Mouse (Mus musculus) intestine, embryonic 15.5 days (tissue): ENCODE results near the gene Lrig2. TPM values are rescaled to one million over a fixed set of nuclear protein-coding genes. Genes with fewer than 3 reads are reported as not detected.
A peak's percentile ranks its signal among the peaks of the same experiment; 100 is the strongest.

Experiments
- ATAC-seq: fragments of 200-750 bp; cut with Nextera tagmentation; 2 replicates; pipeline ENCODE4 v1.8.0; 2017; ENCODE audit warnings: moderate TSS enrichment, moderate library complexity
- H3K27ac ChIP-seq: fragments of 300-500 bp; sonication (generic); 2 replicates; pipeline ENCODE4 v1.5.1; 2015; ENCODE audit warnings: mild to moderate bottlenecking, inconsistent platforms
- H3K27me3 ChIP-seq: fragments of 300-500 bp; sonication (generic); replicated peaks from 2 replicates; pipeline ENCODE4 v1.6.1; 2015; ENCODE audit warnings: inconsistent platforms
- H3K36me3 ChIP-seq: fragments of 300-500 bp; sonication (generic); 2 replicates; pipeline ENCODE4 v1.6.1; 2015; ENCODE audit warnings: inconsistent platforms
- H3K4me1 ChIP-seq: fragments of 300-500 bp; sonication (generic); replicated peaks from 2 replicates; pipeline ENCODE4 v1.6.1; 2015; ENCODE audit warnings: inconsistent platforms
- H3K4me2 ChIP-seq: fragments of 300-500 bp; sonication (generic); replicated peaks from 2 replicates; pipeline ENCODE4 v1.6.1; 2015; ENCODE audit warnings: mild to moderate bottlenecking, inconsistent platforms
- H3K4me3 ChIP-seq: fragments of 300-500 bp; sonication (generic); replicated peaks from 2 replicates; pipeline ENCODE4 v1.5.1; 2015; ENCODE audit warnings: inconsistent platforms
- H3K9ac ChIP-seq: fragments of 300-500 bp; sonication (generic); 2 replicates; pipeline ENCODE4 v1.6.1; 2015; ENCODE audit warnings: inconsistent platforms
- H3K9me3 ChIP-seq: fragments of 300-500 bp; sonication (generic); 2 replicates; pipeline ENCODE4 v1.6.1; 2016; ENCODE audit warnings: inconsistent platforms
- WGBS: fragments of 180-500 bp; shearing (Covaris S2); methylation state at CpG from one replicate; pipeline ENCODE4 v1.1.7; 2015; 5-methylcytosine and 5-hydroxymethylcytosine counted together
- polyA plus RNA-seq: library from polyadenylated mRNA; unstranded; fragments of >200 nt; fragmentation: Nextera tagmentation; extraction: Ambion mirVana; gene quantifications from 2 replicates; pipeline ENCODE4 v1.2.1, GENCODE M21; 2015

The Lrig2 gene
- 11.2 and 13.3 TPM in 2 replicates for polyA plus RNA-seq

DNA sequence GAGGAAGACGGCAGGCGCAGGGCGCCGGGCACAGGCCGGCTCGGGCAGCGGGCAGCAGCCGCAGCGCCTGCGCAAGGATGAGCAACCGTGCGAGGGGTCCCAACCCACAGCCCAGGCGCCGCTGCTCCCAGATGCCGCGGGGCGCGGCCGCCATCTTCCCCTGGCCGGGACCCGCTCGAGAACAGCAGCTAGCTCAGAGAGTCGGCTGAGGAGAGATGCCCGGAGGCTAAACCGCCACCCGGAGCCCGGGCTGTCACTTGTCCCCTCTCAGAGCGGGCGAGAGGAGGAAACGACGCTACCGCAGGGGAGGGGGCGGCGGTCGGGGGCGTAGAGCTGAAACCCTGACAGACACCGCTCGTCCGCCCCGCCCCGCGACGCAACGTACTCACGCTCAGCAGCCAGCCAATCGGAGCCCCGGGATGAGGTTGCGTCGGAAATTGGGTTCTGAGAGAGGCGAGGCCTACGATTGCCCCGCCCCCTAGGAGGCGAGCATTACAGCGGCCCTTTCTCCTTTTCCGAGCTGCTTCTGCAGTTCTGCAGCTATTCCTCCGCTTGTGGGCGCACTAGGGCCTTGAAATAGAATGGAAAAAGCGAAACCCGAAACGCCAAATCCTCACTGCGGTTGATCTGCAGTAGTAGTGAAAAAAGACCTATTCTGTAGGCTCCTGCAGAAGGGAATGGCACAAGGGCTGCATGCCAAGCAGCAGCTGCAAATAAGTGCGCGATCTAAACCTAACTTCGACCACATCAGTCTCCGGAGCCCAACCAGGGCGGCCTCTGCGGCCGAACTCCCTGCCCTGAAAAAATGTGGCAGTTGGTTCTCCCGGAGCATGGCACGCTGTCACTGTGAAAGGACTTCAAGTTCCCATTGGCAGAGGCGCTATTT lies at the start of gene Lrig2:
Lrig2 (minus strand) TSS at position 381 of the 886 bp plus-strand sequence.
- H3K27me3 ChIP-seq, result no peaks in the 10 kb centered on the region
- WGBS, result under 1% methylated on average over 71 of the region's 71 CpGs
- H3K27ac ChIP-seq, result peak within 1 kb of the TSS; percentile 94
- no peaks in the 10 kb centered on the region for H3K36me3 ChIP-seq
- ATAC-seq, result peak; percentile 100
- H3K4me2 ChIP-seq, result peak within 1 kb of the TSS; percentile 69
- peak within 1 kb of the TSS; percentile 80 for H3K4me3 ChIP-seq
- H3K9ac ChIP-seq, result peak within 1 kb of the TSS; percentile 82
- no peaks in the 10 kb centered on the region for H3K4me1 ChIP-seq
- H3K9me3 ChIP-seq, result no peaks in the 10 kb centered on the region

DNA sequence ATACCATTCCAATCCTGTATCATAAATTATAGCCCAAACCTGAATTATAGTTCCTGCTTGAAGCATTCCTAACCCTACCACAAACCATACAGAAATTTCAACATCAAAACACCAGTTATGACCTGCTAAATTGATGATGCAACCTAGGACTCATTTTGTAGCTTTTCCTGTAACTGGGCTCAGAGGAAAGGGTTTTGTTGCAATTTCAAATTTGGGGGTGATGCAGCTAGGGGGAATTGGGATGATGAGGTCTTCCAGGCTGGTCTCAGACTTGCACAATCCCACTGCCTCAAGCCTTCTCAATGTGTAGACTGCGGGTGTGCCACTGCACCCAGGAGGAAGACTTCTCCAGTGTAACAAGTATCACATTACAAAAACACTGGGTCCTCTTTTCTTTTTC lies 44.9 kb upstream of the Lrig2 start:
- H3K4me2 ChIP-seq, result no peak overlapping the region
- no peaks in the 10 kb centered on the region for H3K4me1 ChIP-seq
- H3K9me3 ChIP-seq, result no peaks in the 10 kb centered on the region
- no peak overlapping the region for H3K9ac ChIP-seq
- H3K27me3 ChIP-seq, result no peaks in the 10 kb centered on the region
- H3K36me3 ChIP-seq, result no peaks in the 10 kb centered on the region
- H3K4me3 ChIP-seq, result no peak overlapping the region
- ATAC-seq, result no peak
- WGBS, result 88% methylated on average over 1 of the region's 1 CpGs
- no peak overlapping the region for H3K27ac ChIP-seq

DNA sequence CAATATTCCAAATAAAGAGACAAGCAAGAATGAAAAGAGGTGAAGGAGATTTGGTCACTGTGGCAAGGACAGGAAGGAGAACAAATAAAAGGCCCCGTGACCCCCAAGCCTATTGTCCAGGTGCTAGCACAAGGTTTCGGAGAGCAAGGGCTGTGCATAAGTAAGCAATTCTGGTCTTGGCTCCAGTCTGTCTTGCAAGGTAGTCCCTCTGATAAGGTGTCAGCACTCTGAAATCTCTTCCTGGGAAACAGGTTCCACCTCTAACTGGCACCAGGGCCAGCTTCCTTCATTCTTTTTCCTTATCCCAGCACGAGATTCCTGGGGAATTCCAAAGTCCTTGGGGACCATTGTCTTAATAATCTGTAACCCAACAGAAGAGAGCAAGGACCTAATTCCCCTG lies 38.9 kb upstream of the Lrig2 start:
- H3K4me2 ChIP-seq, result no peak overlapping the region; the same call in 1 of the 2 replicates
- H3K27ac ChIP-seq, result no peak overlapping the region
- H3K9me3 ChIP-seq, result no peaks in the 10 kb centered on the region
- no peaks in the 10 kb centered on the region for H3K36me3 ChIP-seq
- 58% methylated on average over 3 of the region's 3 CpGs for WGBS
- no peaks in the 10 kb centered on the region for H3K4me1 ChIP-seq
- H3K4me3 ChIP-seq, result no peak overlapping the region
- H3K27me3 ChIP-seq, result no peaks in the 10 kb centered on the region
- peak; percentile 76; the same call in 1 of the 2 replicates for ATAC-seq
- no peak overlapping the region for H3K9ac ChIP-seq

DNA sequence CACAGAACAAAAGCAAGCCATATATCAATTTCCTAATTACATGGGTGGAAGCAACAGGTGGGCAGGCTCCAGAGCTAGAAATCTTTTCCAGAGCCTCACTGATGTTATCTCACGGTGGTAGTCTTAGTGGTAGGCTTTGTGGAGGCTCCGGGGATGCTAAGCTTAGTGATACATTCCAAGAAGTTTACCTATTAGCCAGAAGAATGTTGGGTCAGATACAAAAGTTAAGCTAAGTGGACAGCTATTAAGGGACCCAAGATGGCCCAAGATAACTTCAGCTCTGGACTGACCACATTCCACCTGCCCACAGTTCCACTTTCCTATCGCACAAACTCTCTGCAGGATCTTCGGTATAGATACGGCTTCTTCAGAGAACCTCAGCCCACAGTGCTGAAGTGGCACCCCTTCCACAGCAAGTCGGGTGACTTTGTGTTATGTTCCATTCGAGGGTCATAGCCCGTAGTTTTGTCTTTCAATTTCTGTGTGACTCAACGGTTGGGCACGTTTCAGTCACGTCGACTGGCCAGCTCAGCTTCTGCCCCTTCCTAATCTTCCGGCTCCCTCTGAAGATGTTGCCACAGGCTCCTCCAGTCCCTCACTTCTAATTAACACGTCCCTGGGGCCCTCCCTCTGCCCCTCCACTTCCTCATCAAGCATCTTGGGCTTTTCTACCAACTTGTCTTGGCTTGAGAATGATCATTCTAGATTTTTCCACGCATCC lies 36.8 kb upstream of the Lrig2 start:
- no peaks in the 10 kb centered on the region for H3K36me3 ChIP-seq
- no peak overlapping the region for H3K27ac ChIP-seq
- no peak overlapping the region for H3K4me3 ChIP-seq
- no peaks in the 10 kb centered on the region for H3K4me1 ChIP-seq
- 59% methylated on average over 15 of the region's 15 CpGs for WGBS
- no peaks in the 10 kb centered on the region for H3K27me3 ChIP-seq
- H3K9me3 ChIP-seq, result no peaks in the 10 kb centered on the region
- H3K4me2 ChIP-seq, result no peak overlapping the region
- no peak overlapping the region for H3K9ac ChIP-seq
- no peak for ATAC-seq

DNA sequence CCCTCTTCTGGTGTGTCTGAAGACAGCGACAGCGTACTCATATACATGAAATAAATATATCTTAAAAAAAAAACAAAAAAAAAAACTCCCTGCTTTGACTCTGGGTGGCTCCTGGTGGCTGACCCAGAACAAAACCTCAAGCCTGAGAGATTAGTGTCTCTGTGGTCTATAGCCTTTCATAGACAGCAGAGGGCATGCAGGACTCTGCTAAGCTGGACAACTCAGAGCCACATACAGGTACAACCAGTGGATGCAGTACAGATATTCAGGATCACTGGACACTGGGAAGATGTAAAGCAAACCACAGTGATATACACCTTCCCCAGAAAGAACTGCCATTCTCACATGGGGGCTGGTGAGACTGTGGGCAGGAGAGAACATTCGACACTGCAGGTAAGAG lies 32.1 kb upstream of the Lrig2 start:
- Histone ChIP-seq H3K9me3 (no peaks in the 10 kb centered on the region), H3K36me3 (no peaks in the 10 kb centered on the region), H3K4me2 (no peak overlapping the region), H3K4me3 (no peak overlapping the region), H3K27ac (no peak overlapping the region), H3K27me3 (no peaks in the 10 kb centered on the region), H3K4me1 (peaks cover 7% of the 10 kb centered on the region), H3K9ac (no peak overlapping the region)
- no peak for ATAC-seq
- 97% methylated on average over 3 of the region's 3 CpGs for WGBS

DNA sequence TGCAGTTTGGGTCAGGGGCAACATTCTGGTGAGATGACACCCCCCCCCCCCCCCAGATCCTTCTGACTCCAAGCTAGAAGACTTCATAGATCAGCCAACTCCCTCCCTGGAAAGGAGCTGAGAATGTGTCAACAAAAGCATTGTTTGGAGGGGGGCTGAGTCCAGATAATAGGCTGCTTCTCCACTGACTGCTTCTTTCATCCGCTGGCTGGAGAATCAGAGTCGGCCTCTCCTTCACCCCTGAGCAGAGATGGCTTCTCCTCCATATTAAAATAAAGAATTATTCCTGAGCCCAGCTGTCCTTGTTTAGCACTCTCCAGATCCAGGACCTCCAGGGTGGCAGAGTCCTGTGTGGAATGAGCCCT lies 30.3 kb upstream of the Lrig2 start:
- Histone ChIP-seq H3K27ac (peak overlapping the region; percentile 51; the same call in 1 of the 2 replicates), H3K36me3 (no peaks in the 10 kb centered on the region), H3K9me3 (no peaks in the 10 kb centered on the region), H3K27me3 (no peaks in the 10 kb centered on the region), H3K4me1 (peaks cover 7% of the 10 kb centered on the region), H3K4me3 (no peak overlapping the region), H3K4me2 (peak overlapping the region; percentile 69; the same call in 1 of the 2 replicates), H3K9ac (no peak overlapping the region)
- no peak for ATAC-seq
- 17% methylated on average over 2 of the region's 2 CpGs for WGBS

DNA sequence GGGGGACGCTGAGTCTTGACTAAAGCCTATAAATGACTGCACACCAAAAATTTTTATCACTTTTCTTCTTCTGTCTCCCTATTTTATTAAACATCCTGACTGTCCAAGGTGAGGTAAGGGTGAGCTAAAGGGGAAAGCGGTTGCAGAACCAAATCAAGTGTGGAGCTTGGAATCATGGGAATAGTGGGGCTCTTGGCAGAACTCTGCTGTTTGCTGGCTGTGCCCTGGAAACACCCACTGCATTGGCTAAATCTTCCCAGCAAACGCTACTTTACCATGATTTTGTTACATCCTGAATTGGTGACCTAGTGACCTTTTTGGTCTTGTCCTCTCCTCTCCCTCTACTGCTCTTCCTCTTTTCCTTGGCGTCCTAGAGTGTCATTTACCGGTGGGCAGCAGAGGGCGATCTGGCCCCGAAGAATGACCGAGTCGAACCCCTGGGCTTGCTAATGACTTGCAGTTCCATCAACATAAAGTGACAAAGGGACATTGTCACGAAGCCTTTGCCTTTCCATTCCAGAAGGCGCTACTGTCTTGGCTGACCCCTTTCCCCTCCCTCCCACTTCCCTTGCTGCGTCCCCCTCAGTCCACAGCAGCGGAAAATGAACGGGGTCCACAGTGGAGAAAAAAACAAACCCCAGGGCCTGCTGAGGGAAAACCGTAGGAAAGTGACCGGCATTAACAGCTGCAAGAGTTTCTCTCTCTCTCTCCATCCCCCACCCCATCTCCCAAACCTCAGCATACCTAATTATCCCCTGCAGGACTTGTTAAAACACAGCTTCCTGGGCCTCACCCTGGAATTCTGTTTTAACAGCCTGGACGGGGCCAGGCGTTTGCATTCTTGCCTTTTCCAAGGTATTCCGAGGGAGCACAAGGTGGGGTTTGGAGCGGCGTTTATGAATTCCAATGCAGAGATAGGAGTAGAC lies 29.7 kb upstream of the Lrig2 start:
- Histone ChIP-seq H3K9me3 (no peaks in the 10 kb centered on the region), H3K4me2 (peak overlapping the region; percentile 69), H3K4me1 (peaks cover 7% of the 10 kb centered on the region), H3K27ac (peak overlapping the region; percentile 67; the same call in 1 of the 2 replicates), H3K27me3 (no peaks in the 10 kb centered on the region), H3K4me3 (peak overlapping the region; percentile 21; the same call in 1 of the 2 replicates), H3K36me3 (no peaks in the 10 kb centered on the region), H3K9ac (peak overlapping the region; percentile 26; the same call in 1 of the 2 replicates)
- peak; percentile 80 for ATAC-seq
- WGBS, result 8% methylated on average over 21 of the region's 21 CpGs

DNA sequence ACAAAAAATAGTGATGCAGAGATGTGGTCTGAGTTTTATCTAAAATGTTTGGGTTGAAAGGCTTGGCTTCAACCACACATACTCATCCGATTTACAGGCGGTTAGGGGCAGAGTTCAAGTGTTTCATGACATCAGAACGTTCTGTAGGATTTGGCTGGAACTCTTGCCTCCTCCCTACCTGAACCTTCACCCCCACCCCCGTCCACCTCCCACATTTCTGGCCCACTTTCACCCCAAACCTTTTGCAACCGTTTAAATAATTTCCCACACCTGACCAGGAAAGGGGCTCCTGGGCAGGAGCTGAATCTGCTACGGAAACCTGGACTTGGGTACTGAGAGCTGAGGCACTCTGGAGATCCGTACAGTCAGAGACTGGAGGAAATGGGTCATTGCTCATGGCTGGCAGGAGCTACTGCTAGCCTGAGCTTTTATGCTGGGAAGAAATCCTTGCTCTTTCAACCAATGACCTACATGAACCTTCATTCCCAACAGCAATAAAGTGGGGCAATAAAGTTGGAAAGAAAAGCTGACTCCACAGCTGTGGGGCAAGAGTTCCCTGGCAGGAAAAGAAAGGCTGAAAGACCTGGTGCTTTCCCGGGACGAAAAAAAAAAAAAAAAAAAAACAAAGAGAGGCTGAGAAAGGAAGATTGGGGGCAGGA lies 28.9 kb upstream of the Lrig2 start:
- peaks cover 7% of the 10 kb centered on the region for H3K4me1 ChIP-seq
- no peak overlapping the region for H3K9ac ChIP-seq
- peak overlapping the region; percentile 86 for H3K27ac ChIP-seq
- H3K4me2 ChIP-seq, result peak overlapping the region; percentile 69
- no peaks in the 10 kb centered on the region for H3K27me3 ChIP-seq
- no peaks in the 10 kb centered on the region for H3K9me3 ChIP-seq
- peak overlapping the region; percentile 12; the same call in 1 of the 2 replicates for H3K4me3 ChIP-seq
- peak; percentile 94 for ATAC-seq
- no peaks in the 10 kb centered on the region for H3K36me3 ChIP-seq
- WGBS, result 24% methylated on average over 9 of the region's 9 CpGs

DNA sequence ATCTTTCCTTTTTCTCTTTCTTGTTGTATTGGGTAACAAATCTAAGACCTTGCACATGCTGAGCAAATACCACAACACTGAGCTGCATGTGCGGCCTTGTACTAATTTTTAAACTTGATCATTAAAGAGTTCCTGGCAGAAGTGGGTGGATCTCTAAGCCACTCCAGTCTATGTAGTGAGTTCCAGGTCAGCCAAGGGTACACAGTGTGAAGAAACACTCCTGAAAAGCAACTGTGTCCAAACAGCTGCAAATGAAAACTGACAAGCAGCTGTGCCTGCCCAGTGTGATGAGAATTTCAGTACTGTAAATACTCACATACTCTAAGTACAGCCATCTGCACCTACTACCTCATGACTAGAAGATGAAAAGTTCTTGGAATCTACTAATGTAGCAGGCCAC lies 21.5 kb upstream of the Lrig2 start:
- Histone ChIP-seq H3K27me3 (no peaks in the 10 kb centered on the region), H3K36me3 (no peaks in the 10 kb centered on the region), H3K4me3 (no peak overlapping the region), H3K9ac (no peak overlapping the region), H3K4me2 (no peak overlapping the region), H3K9me3 (no peaks in the 10 kb centered on the region), H3K4me1 (no peaks in the 10 kb centered on the region), H3K27ac (no peak overlapping the region)
- no peak for ATAC-seq
- 88% methylated on average over 1 of the region's 1 CpGs for WGBS

DNA sequence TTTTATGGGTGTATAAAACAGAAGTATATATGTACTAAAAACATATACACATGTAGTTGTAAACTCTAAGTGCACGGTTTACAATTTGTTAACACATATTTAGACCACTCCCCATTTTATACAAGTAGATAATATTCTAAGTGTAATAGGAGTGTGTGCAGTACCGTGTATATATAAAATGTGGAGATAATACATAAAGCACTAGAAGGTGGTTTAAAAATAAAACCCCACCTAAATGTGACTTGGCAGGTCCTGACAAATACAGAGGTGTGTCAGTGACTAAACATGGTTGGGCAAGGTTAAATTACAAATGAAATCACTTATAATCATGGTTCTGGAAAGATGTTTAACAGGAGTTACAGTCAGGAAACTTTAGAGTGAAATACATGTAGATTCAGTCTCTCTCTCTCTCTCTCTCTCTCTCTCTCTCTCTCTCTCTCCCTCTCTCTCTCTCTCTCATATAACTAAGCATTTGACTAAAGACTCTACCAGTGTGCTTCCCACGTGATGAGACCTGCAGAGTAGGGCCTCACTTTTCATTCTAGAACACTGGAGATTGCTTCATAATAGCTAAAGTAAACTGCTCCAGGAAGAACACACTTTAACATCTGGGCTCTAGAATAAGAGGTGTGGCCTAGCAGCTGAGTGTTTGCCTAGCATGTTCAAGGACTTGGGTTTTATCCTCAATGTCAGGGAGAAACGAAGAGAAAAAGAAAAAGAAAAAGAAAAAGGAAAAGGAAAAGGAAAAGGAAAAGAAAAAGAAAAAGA lies 14.6 kb upstream of the Lrig2 start:
- H3K36me3 ChIP-seq, result no peaks in the 10 kb centered on the region
- no peaks in the 10 kb centered on the region for H3K27me3 ChIP-seq
- 55% methylated on average over 4 of the region's 4 CpGs for WGBS
- H3K9ac ChIP-seq, result no peak overlapping the region
- peak; percentile 57; the same call in 1 of the 2 replicates for ATAC-seq
- H3K4me1 ChIP-seq, result peaks cover 10% of the 10 kb centered on the region; the same call in 1 of the 2 replicates
- no peaks in the 10 kb centered on the region for H3K9me3 ChIP-seq
- H3K4me3 ChIP-seq, result no peak overlapping the region
- no peak overlapping the region for H3K4me2 ChIP-seq
- H3K27ac ChIP-seq, result no peak overlapping the region

DNA sequence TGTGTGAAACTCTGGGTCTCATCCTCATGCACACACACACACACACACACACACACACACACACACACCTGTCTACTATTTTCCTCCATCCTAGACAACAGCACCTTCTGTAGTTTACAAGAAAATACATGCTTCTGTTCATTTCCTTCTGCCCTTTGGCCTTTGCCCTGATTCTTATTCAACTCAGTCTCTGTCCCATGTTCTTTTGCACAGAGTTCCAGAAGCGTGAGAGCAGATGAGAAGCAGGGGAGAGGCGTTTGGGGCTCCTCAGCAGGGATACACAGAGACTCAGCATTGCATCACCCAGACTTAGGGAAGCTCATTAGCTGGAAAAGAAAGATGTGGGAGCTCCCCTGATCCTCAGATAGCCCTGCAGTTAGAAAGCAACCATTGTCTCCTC lies 13.8 kb upstream of the Lrig2 start:
- no peak for ATAC-seq
- WGBS, result 25% methylated on average over 2 of the region's 2 CpGs
- Histone ChIP-seq H3K9ac (no peak overlapping the region), H3K27me3 (no peaks in the 10 kb centered on the region), H3K4me2 (no peak overlapping the region), H3K36me3 (no peaks in the 10 kb centered on the region), H3K4me1 (peaks cover 10% of the 10 kb centered on the region; the same call in 1 of the 2 replicates), H3K9me3 (no peaks in the 10 kb centered on the region), H3K4me3 (no peak overlapping the region), H3K27ac (no peak overlapping the region)
